Mouse (Mus musculus) gastrocnemius, postnatal 36 days (tissue): ENCODE results near the gene Kcnt1. TPM values are rescaled to one million over a fixed set of nuclear protein-coding genes. Genes with fewer than 3 reads are reported as not detected.

Source experiments
- DNase-seq, 2 experiments: peaks; one replicate each; pipeline ENCODE4 v3.0.0; 2022
- intact Hi-C: fragments of 180-260 bp; cut with DNase I; formaldehyde crosslinking; loops from one replicate; pipeline ENCODE4 v1.15.1; 2025
- total RNA-seq, 2 experiments: library from RNA; stranded (reverse); gene quantifications; 2 replicates each; pipeline ENCODE4 v1.2.3; 2021

Gene Kcnt1
- total RNA-seq, 2 experiments from 2014 or later: 0.20 TPM; not detected in 1

DNA sequence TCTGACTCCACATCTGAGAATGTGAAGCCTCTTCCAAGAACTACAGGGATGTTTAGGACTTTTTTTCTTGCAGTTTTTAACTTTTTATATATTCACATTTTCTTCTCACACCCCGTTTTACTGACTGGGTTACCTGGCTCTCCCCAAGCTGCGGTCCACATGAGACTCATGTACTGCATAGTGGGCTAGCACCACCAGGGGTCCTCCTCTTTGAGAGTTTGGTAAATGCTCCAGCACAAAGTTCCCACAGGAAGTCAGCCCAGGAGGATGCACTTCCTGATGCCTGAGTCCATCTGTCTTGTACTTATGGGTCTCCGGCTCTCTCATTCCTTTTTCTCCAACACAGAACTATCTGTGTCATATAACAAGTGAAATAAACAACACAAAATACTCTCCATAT is 84.4 kb downstream of the Kcnt1 start:
- intact Hi-C loops: no loop called here
- no peak for DNase-seq

DNA sequence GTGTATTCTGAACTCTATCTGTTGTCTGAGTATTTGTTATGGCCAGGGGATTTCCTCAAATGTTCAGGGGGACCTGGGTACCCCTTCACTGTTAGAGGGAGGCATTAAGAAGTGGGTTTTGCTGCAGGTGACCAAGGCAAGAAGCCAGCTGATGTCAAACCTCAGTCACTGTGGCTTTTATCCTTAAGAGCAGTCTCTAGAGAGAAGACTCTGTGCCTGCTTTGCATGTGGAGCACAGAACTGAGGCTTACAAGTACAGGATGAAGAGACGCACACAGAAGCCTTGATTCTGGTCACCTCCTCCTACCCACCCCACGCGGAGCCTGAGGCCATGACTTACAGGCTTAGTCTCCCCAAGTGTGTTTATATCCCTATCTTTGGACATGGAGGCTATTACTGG is 85.8 kb downstream of the Kcnt1 start:
- intact Hi-C loops: no loop called here
- no peak for DNase-seq

Other genes starting within 250 kb of the Kcnt1 start
- not detected for gene Ccdc183, start 246.1 kb upstream of the Kcnt1 start, total RNA-seq
- gene Tmem141, start 241.7 kb upstream of the Kcnt1 start, total RNA-seq: 10 to 100 TPM; 11.1 to 18.7 TPM
- 1 to 10 TPM; 2.3 to 3.3 TPM for gene Fcna, start 235.7 kb upstream of the Kcnt1 start, total RNA-seq
- 10 to 100 TPM; 12.7 to 13.6 TPM for gene Lcn8, start 210.6 kb upstream of the Kcnt1 start, total RNA-seq
- gene Lcn5, start 205.8 kb upstream of the Kcnt1 start, total RNA-seq: not detected
- not detected for gene Lcn6, start 186.9 kb upstream of the Kcnt1 start, total RNA-seq
- not detected for gene Lcn10, start 181.0 kb upstream of the Kcnt1 start, total RNA-seq
- not detected for gene Obp2a, start 163.7 kb upstream of the Kcnt1 start, total RNA-seq
- gene Bmyc, start 157.0 kb upstream of the Kcnt1 start, total RNA-seq: 10 to 100 TPM; 15.4 to 16.3 TPM
- gene Obp2b, start 126.7 kb upstream of the Kcnt1 start, total RNA-seq: not detected
- not detected for gene Lcn3, start 98.2 kb upstream of the Kcnt1 start, total RNA-seq
- not detected for gene Lcn11, start 86.7 kb upstream of the Kcnt1 start, total RNA-seq
- gene Gm13539, start 81.5 kb upstream of the Kcnt1 start, total RNA-seq: not detected
- not detected for gene Glt6d1, start 47.9 kb upstream of the Kcnt1 start, total RNA-seq
- not detected for gene Lcn9, start 40.6 kb upstream of the Kcnt1 start, total RNA-seq
- gene Sohlh1, start 16.5 kb upstream of the Kcnt1 start, total RNA-seq: not detected
- 10 to 100 TPM; 34.3 to 34.9 TPM for gene Camsap1, start 119.5 kb downstream of the Kcnt1 start, total RNA-seq
- 100 to 1,000 TPM; 197 to 239 TPM for gene Ubac1, start 158.0 kb downstream of the Kcnt1 start, total RNA-seq